Mouse (Mus musculus): ENCODE measurements around the gene Lrrd1.

GRCm38 (mm10) chr5:3800881-3801280, 44.1 kb upstream of the Lrrd1 start:
- TF ChIP-seq CTCF (IDR thresholded peaks at IDR 0.05; ENCODE audit: insufficient read depth, low read length) (no peak), POLR2A (IDR thresholded peaks at IDR 0.05; ENCODE audit: borderline replicate concordance, extremely low read depth, low read depth, low read length) (no peak)
